Comparison of ENCODE assay signal across 26 mouse cellular contexts in genomic region chr12:54243158-54243557, GRCm38 (mm10).
"Had no signal": no experiment of that assay in that cellular context is flagged by ENCODE, and none has a peak within 500 bp of the region (broad histone marks: within the 10 kb centered on the region; RNA-seq: fewer than 3 reads in every experiment).

No protein-coding gene starts in this region.

- H3K4me1 ChIP-seq: heart, embryonic 13.5 days; heart, embryonic 15.5 days; hindbrain, embryonic 13.5 days; hindbrain, embryonic 15.5 days; kidney, embryonic 15.5 days; limb, embryonic 12.5 days; limb, embryonic 15.5 days; liver, embryonic 13.5 days had no signal

- H3K4me3 ChIP-seq: heart, adult 2 months; heart, embryonic 13.5 days; heart, embryonic 15.5 days; hindbrain, embryonic 13.5 days; hindbrain, embryonic 15.5 days; kidney, embryonic 15.5 days; limb, embryonic 12.5 days; limb, embryonic 15.5 days; liver, embryonic 13.5 days had no signal

- H3K9me3 ChIP-seq: heart, embryonic 13.5 days; heart, embryonic 15.5 days; hindbrain, embryonic 13.5 days; hindbrain, embryonic 15.5 days; kidney, embryonic 15.5 days; limb, embryonic 12.5 days; limb, embryonic 15.5 days; liver, embryonic 13.5 days had no signal

- H3K9ac ChIP-seq: forebrain, postnatal 0 days; heart, embryonic 13.5 days; heart, embryonic 15.5 days; hindbrain, embryonic 13.5 days; hindbrain, embryonic 15.5 days; kidney, embryonic 15.5 days; limb, embryonic 12.5 days; limb, embryonic 15.5 days; liver, embryonic 13.5 days had no signal

- H3K27me3 ChIP-seq: heart, embryonic 13.5 days; heart, embryonic 15.5 days; hindbrain, embryonic 13.5 days; hindbrain, embryonic 15.5 days; kidney, embryonic 15.5 days; limb, embryonic 12.5 days; limb, embryonic 15.5 days; liver, embryonic 13.5 days had no signal

- H3K27ac ChIP-seq: heart, adult 2 months; heart, embryonic 13.5 days; heart, embryonic 15.5 days; hindbrain, embryonic 13.5 days; hindbrain, embryonic 15.5 days; hindbrain, postnatal 0 days; kidney, embryonic 15.5 days; kidney, postnatal 0 days; limb, embryonic 12.5 days; limb, embryonic 15.5 days; liver, embryonic 13.5 days had no signal

- H3K4me2 ChIP-seq: heart, embryonic 11.5 days; heart, embryonic 13.5 days; heart, embryonic 15.5 days; hindbrain, embryonic 13.5 days; hindbrain, embryonic 15.5 days; kidney, embryonic 15.5 days; limb, embryonic 12.5 days; limb, embryonic 15.5 days; liver, embryonic 13.5 days had no signal

- H3K36me3 ChIP-seq: heart, embryonic 13.5 days; heart, embryonic 15.5 days; hindbrain, embryonic 13.5 days; hindbrain, embryonic 15.5 days; kidney, embryonic 15.5 days; limb, embryonic 12.5 days; limb, embryonic 15.5 days; liver, embryonic 13.5 days had no signal

- DNase-seq: forebrain, postnatal 0 days; gastrocnemius, postnatal 10 days; gastrocnemius, postnatal 36 days; heart, adult 2 months; heart, postnatal 14 days; heart, postnatal 36 days; kidney, adult 11 months; kidney, adult 2 months; kidney, adult 9 months; kidney, postnatal 14 days; kidney, postnatal 36 days; layer of hippocampus, adult 9-11 months; layer of hippocampus, postnatal 36 days; left cerebral cortex, postnatal 4 days; liver, embryonic 13.5 days had no signal

- ATAC-seq: forebrain, postnatal 0 days; hindbrain, postnatal 0 days; intestine, embryonic 16.5 days had no signal
